Mouse (Mus musculus) lung, adult 2 months (tissue): Measurements from ENCODE around the gene Dip2a. TPM values are rescaled to one million over a fixed set of nuclear protein-coding genes. Genes with fewer than 3 reads are reported as not detected.
A peak's percentile ranks its signal among the peaks of the same experiment; 100 is the strongest.

Source experiments
- DNase-seq: peaks from one replicate; pipeline ENCODE4 v3.0.0; 2022
- H3K4me1 ChIP-seq: fragments of 200-500 bp; 2 replicates; pipeline ENCODE4 v1.6.1; 2011; ENCODE audit warnings: low read length; ENCODE audit not compliant: control insufficient read depth, insufficient read depth
- H3K4me3 ChIP-seq: fragments of 200-500 bp; replicated peaks from 2 replicates; pipeline ENCODE3; 2011; ENCODE audit warnings: low read depth, mild to moderate bottlenecking, control low read depth, low read length; ENCODE audit errors: extremely low read depth
- CTCF ChIP-seq: fragments of 200-500 bp; IDR thresholded peaks from 2 replicates; pipeline ENCODE4 v1.5.1; 2011; ENCODE audit warnings: mild to moderate bottlenecking, low read length, control low read depth; ENCODE audit not compliant: insufficient read depth
- POLR2A ChIP-seq: fragments of 200-500 bp; IDR thresholded peaks from 2 replicates; pipeline ENCODE4 v1.6.1; 2011; ENCODE audit warnings: low read depth, mild to moderate bottlenecking, control low read depth, low read length, borderline replicate concordance; ENCODE audit errors: extremely low read depth
- WGBS: fragments of 180-500 bp; shearing (Covaris S2); methylation state at CpG from one replicate; pipeline ENCODE4 v1.1.7; 2018; 5-methylcytosine and 5-hydroxymethylcytosine counted together
- polyA plus RNA-seq: library from polyadenylated mRNA; depleted of rRNA; stranded (reverse); fragments of >200 nt; gene quantifications from 2 replicates; pipeline ENCODE4 v1.2.3, GENCODE M21; 2012

Gene Dip2a
- polyA plus RNA-seq, 1 experiment, result 25.3 TPM

GRCm38 (mm10) chr10:76255617-76256016 is 89.5 kb downstream of the Dip2a start:
- Histone ChIP-seq H3K4me1 (peaks cover 12% of the 10 kb centered on the region), H3K4me3 (no peak overlapping the region)
- no peak for DNase-seq
- no peak for TF ChIP-seq CTCF
- no peak for TF ChIP-seq POLR2A
- 67% methylated on average over 6 of the region's 6 CpGs for WGBS

GRCm38 (mm10) chr10:76253536-76253935 is 91.6 kb downstream of the Dip2a start, which contains the start of gene S100b:
S100b (plus strand) TSS chr10:76253853.
- WGBS, result 22% methylated on average over 4 of the region's 4 CpGs
- no peak for TF ChIP-seq POLR2A
- no peak for TF ChIP-seq CTCF
- Histone ChIP-seq H3K4me1 (peaks cover 10% of the 10 kb centered on the region), H3K4me3 (no peak within 1 kb of the TSS)
- DNase-seq, result no peak

GRCm38 (mm10) chr10:76253079-76253478 is 92.0 kb downstream of the Dip2a start:
- TF ChIP-seq POLR2A (no peak), CTCF (no peak)
- no peak overlapping the region for H3K4me3 ChIP-seq
- peaks cover 6% of the 10 kb centered on the region for H3K4me1 ChIP-seq
- WGBS, result 100% methylated on average over 1 of the region's 1 CpGs
- DNase-seq, result no peak

GRCm38 (mm10) chr10:76250870-76251269 is 94.2 kb downstream of the Dip2a start:
- Histone ChIP-seq H3K4me1 (no peaks in the 10 kb centered on the region), H3K4me3 (no peak overlapping the region)
- 85% methylated on average over 7 of the region's 7 CpGs for WGBS
- TF ChIP-seq CTCF (no peak), POLR2A (no peak)
- no peak for DNase-seq

- WGBS, result 82% methylated on average over 5 of the region's 5 CpGs
- no peak for DNase-seq
- TF ChIP-seq CTCF (no peak), POLR2A (no peak)
- Histone ChIP-seq H3K4me1 (no peaks in the 10 kb centered on the region), H3K4me3 (no peak overlapping the region)
Observed at GRCm38 (mm10) chr10:76248647-76248968, 96.5 kb downstream of the Dip2a start.

GRCm38 (mm10) chr10:76247960-76248646 is 97.0 kb downstream of the Dip2a start:
- 56% methylated on average over 21 of the region's 21 CpGs for WGBS
- no peak for DNase-seq

GRCm38 (mm10) chr10:76246601-76247000 is 98.5 kb downstream of the Dip2a start:
- no peaks in the 10 kb centered on the region for H3K4me1 ChIP-seq
- DNase-seq, result no peak
- no peak for TF ChIP-seq POLR2A
- TF ChIP-seq CTCF, result no peak
- 51% methylated on average over 4 of the region's 4 CpGs for WGBS
- H3K4me3 ChIP-seq, result no peak overlapping the region

More at GRCm38 (mm10) chr10:76247960-76248646, 97.0 kb downstream of the Dip2a start:
- Histone ChIP-seq H3K4me1 (no peaks in the 10 kb centered on the region), H3K4me3 (no peak overlapping the region)
- no peak for TF ChIP-seq POLR2A
- no peak for TF ChIP-seq CTCF

DNA sequence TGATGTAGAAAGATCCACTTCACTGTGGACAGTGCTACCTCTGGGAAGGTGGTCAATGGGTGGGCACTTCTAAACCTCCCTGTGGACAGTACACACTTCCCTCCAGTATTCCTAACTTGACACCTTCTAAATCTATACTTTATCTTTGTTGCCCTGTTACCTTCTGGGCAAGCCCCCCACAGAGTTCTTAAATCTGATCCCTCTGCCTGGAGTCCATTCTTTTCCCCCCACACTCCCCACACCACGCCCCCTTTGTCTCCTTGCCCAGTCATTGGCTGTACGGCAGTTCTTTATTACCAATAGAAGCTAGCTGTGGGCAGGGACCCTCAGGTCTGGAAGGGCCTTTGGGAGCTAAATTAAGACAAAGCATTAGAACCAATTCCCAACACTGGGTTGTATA is 100.0 kb downstream of the Dip2a start:
- Histone ChIP-seq H3K4me3 (no peak overlapping the region), H3K4me1 (no peaks in the 10 kb centered on the region)
- DNase-seq, result no peak
- no peak for TF ChIP-seq CTCF
- no peak for TF ChIP-seq POLR2A
- 81% methylated on average over 2 of the region's 2 CpGs for WGBS

- no peak for DNase-seq
- WGBS, result 67% methylated on average over 4 of the region's 4 CpGs
- TF ChIP-seq POLR2A (no peak), CTCF (0 out of 2 replicates have a peak, but pooled peaks have one; percentile 13)
- Histone ChIP-seq H3K4me1 (peaks cover 7% of the 10 kb centered on the region), H3K4me3 (no peak overlapping the region)
Observed at GRCm38 (mm10) chr10:76239401-76239800, 105.7 kb downstream of the Dip2a start.

- peak; percentile 79; the same call in 1 of the 2 replicates for TF ChIP-seq POLR2A
- no peak for TF ChIP-seq CTCF
- Histone ChIP-seq H3K4me1 (peaks cover 7% of the 10 kb centered on the region), H3K4me3 (peak within 1 kb of the TSS; percentile 78)
- under 1% methylated on average over 47 of the region's 47 CpGs for WGBS
- peak; percentile 92 for DNase-seq
Observed at GRCm38 (mm10) chr10:76237341-76238225, 107.5 kb downstream of the Dip2a start, which contains the start of gene Prmt2. Prmt2 (minus strand) TSS chr10:76237865.
